Mouse (Mus musculus) stomach, postnatal 0 days (tissue): ENCODE data around the gene Spry1.

Experiments
- CTCF ChIP-seq: IDR thresholded peaks from 2 replicates; pipeline ENCODE4 v1.5.1; 2016; ENCODE audit warnings: antibody characterized with exemption, low read depth, mild to moderate bottlenecking, moderate library complexity
- EP300 ChIP-seq: optimal IDR thresholded peaks from 2 replicates; pipeline ENCODE3; 2016; ENCODE audit warnings: antibody characterized with exemption

DNA sequence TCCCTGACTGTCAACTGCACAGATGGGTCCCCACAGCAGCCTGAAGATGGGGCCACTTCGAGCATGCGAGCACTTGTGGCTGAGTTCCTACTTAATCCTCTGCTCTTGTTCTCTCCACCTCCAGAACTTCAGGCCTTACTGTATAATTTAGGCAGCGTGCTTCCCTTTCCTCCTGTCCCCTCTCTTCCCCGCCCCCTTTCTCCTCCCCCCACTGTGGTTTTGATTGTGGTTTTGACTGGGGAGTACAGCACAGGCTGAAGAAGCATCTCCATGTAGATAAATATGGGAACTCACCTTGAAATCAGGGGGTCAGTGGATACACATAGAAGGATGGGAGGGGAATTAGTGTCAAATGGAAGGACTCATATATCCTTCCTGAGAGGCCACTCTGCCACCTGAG is 53.2 kb downstream of the Spry1 start:
- no peak for TF ChIP-seq EP300
- no peak for TF ChIP-seq CTCF
